Mouse (Mus musculus) stomach, embryonic 16.5 days (tissue): ENCODE results near the gene Afg3l1. TPM values are rescaled to one million over a fixed set of nuclear protein-coding genes. Genes with fewer than 3 reads are reported as not detected.
"Not testable (repeated sequence)": the region's sequence is repeated elsewhere in the genome, so short reads cannot be mapped to it uniquely, and the experiment has no call there.

Source experiments
- ATAC-seq: fragments of 200-750 bp; cut with Nextera tagmentation; 2 replicates; pipeline ENCODE4 v1.8.0; 2017; ENCODE audit warnings: moderate number of reproducible peaks, moderate TSS enrichment; ENCODE audit not compliant: insufficient read depth, low FRiP score
- H3K27ac ChIP-seq: fragments of 300-500 bp; sonication (generic); 2 replicates; pipeline ENCODE4 v1.5.1; 2014; ENCODE audit warnings: low read length
- H3K27me3 ChIP-seq: fragments of 300-500 bp; sonication (generic); 2 replicates; pipeline ENCODE4 v1.6.1; 2014; ENCODE audit warnings: low read length, control low read depth, mixed read lengths; ENCODE audit not compliant: control insufficient read depth, insufficient read depth
- H3K36me3 ChIP-seq: fragments of 300-500 bp; sonication (generic); 2 replicates; pipeline ENCODE4 v1.6.1; 2014; ENCODE audit warnings: low read length; ENCODE audit not compliant: control insufficient read depth, insufficient read depth
- H3K4me1 ChIP-seq: fragments of 300-500 bp; sonication (generic); 2 replicates; pipeline ENCODE4 v1.6.1; 2014; ENCODE audit warnings: low read length, control low read depth, mixed read lengths; ENCODE audit not compliant: control insufficient read depth, insufficient read depth
- H3K4me2 ChIP-seq: fragments of 300-500 bp; sonication (generic); 2 replicates; pipeline ENCODE4 v1.6.1; 2014; ENCODE audit warnings: low read depth, low read length, mixed read lengths
- H3K4me3 ChIP-seq: fragments of 300-500 bp; sonication (generic); replicated peaks from 2 replicates; pipeline ENCODE4 v1.5.1; 2014; ENCODE audit warnings: mild to moderate bottlenecking, low read length
- H3K9ac ChIP-seq: fragments of 300-500 bp; sonication (generic); 2 replicates; pipeline ENCODE4 v1.6.1; 2014; ENCODE audit warnings: low read length
- H3K9me3 ChIP-seq: fragments of 300-500 bp; sonication (generic); replicated peaks from 2 replicates; pipeline ENCODE4 v1.6.1; 2016; ENCODE audit warnings: low read length, control low read depth; ENCODE audit not compliant: control insufficient read depth
- WGBS: fragments of 180-500 bp; shearing (Covaris S2); extraction: QIAGEN DNeasy Blood & Tissue Kit; methylation state at CpG from one replicate; pipeline ENCODE4 v1.1.7; 2014; 5-methylcytosine and 5-hydroxymethylcytosine counted together
- polyA plus RNA-seq: library from polyadenylated mRNA; unstranded; fragments of >200 nt; fragmentation: Nextera tagmentation; extraction: Ambion mirVana; gene quantifications from 2 replicates; pipeline ENCODE4 v1.2.1, GENCODE M21; 2015

Gene Afg3l1
- polyA plus RNA-seq, 1 experiment from 2014 or later = 52.3 TPM

- H3K27ac ChIP-seq = no peak overlapping the region
- no peak overlapping the region for H3K4me3 ChIP-seq
- H3K9me3 ChIP-seq = no peaks in the 10 kb centered on the region
- no peak for ATAC-seq
- H3K36me3 ChIP-seq = peaks cover 8% of the 10 kb centered on the region; the same call in 1 of the 2 replicates
- H3K4me1 ChIP-seq = no peaks in the 10 kb centered on the region
- no peak overlapping the region for H3K9ac ChIP-seq
- 76% methylated on average over 4 of the region's 4 CpGs for WGBS
- H3K4me2 ChIP-seq = no peak overlapping the region
- H3K27me3 ChIP-seq = no peaks in the 10 kb centered on the region
These were observed 25.6 kb upstream of the Afg3l1 start for GRCm38 (mm10) chr8:123452149-123452548.

GRCm38 (mm10) chr8:123453291-123453690 lies 24.4 kb upstream of the Afg3l1 start:
- no peak for ATAC-seq
- 74% methylated on average over 7 of the region's 7 CpGs for WGBS
- peaks cover 8% of the 10 kb centered on the region; the same call in 1 of the 2 replicates for H3K36me3 ChIP-seq

GRCm38 (mm10) chr8:123453951-123454350 lies 23.8 kb upstream of the Afg3l1 start:
- no peak overlapping the region for H3K9ac ChIP-seq
- no peak overlapping the region for H3K27ac ChIP-seq
- no peaks in the 10 kb centered on the region for H3K4me1 ChIP-seq
- H3K36me3 ChIP-seq = peaks cover 10% of the 10 kb centered on the region
- 83% methylated on average over 5 of the region's 5 CpGs for WGBS
- no peaks in the 10 kb centered on the region for H3K9me3 ChIP-seq
- no peak overlapping the region for H3K4me3 ChIP-seq
- no peak overlapping the region for H3K4me2 ChIP-seq
- ATAC-seq = no peak
- no peaks in the 10 kb centered on the region for H3K27me3 ChIP-seq

More at GRCm38 (mm10) chr8:123453291-123453690, 24.4 kb upstream of the Afg3l1 start:
- H3K4me1 ChIP-seq = no peaks in the 10 kb centered on the region
- H3K27ac ChIP-seq = no peak overlapping the region
- H3K4me3 ChIP-seq = no peak overlapping the region
- no peaks in the 10 kb centered on the region for H3K27me3 ChIP-seq
- H3K9me3 ChIP-seq = no peaks in the 10 kb centered on the region
- H3K4me2 ChIP-seq = no peak overlapping the region
- H3K9ac ChIP-seq = no peak overlapping the region

GRCm38 (mm10) chr8:123454559-123454958 lies 23.1 kb upstream of the Afg3l1 start:
- Histone ChIP-seq H3K27me3 (no peaks in the 10 kb centered on the region), H3K4me1 (no peaks in the 10 kb centered on the region), H3K9ac (no peak overlapping the region), H3K36me3 (peaks cover 12% of the 10 kb centered on the region), H3K27ac (no peak overlapping the region), H3K4me2 (no peak overlapping the region), H3K4me3 (no peak overlapping the region), H3K9me3 (no peaks in the 10 kb centered on the region)
- ATAC-seq = no peak
- 89% methylated on average over 6 of the region's 6 CpGs for WGBS

GRCm38 (mm10) chr8:123463651-123464050 lies 14.1 kb upstream of the Afg3l1 start:
- Histone ChIP-seq H3K27me3 (no peaks in the 10 kb centered on the region), H3K9ac (no peak overlapping the region), H3K36me3 (peaks cover 16% of the 10 kb centered on the region), H3K4me1 (no peaks in the 10 kb centered on the region), H3K9me3 (no peaks in the 10 kb centered on the region), H3K4me2 (no peak overlapping the region), H3K4me3 (no peak overlapping the region), H3K27ac (no peak overlapping the region)
- 84% methylated on average over 4 of the region's 4 CpGs for WGBS
- ATAC-seq = no peak

- Histone ChIP-seq H3K27ac (no peak overlapping the region), H3K36me3 (no peaks in the 10 kb centered on the region), H3K27me3 (no peaks in the 10 kb centered on the region), H3K4me2 (no peak overlapping the region), H3K9ac (no peak overlapping the region), H3K9me3 (no peaks in the 10 kb centered on the region), H3K4me3 (no peak overlapping the region), H3K4me1 (no peaks in the 10 kb centered on the region)
- ATAC-seq = no peak
- 80% methylated on average over 3 of the region's 3 CpGs for WGBS
These were observed 10.2 kb upstream of the Afg3l1 start for GRCm38 (mm10) chr8:123467476-123467875.

- not testable (repeated sequence) for H3K9me3 ChIP-seq, H3K4me1 ChIP-seq, H3K4me3 ChIP-seq, ATAC-seq, H3K27ac ChIP-seq, H3K27me3 ChIP-seq, H3K36me3 ChIP-seq, H3K4me2 ChIP-seq, H3K9ac ChIP-seq
- WGBS = 47% methylated on average over 6 of the region's 6 CpGs
These were observed 4.7 kb upstream of the Afg3l1 start for GRCm38 (mm10) chr8:123472991-123473390.

GRCm38 (mm10) chr8:123474549-123474948 lies 3.2 kb upstream of the Afg3l1 start:
- not testable (repeated sequence) for H3K9ac ChIP-seq, H3K27ac ChIP-seq, ATAC-seq, H3K36me3 ChIP-seq, H3K9me3 ChIP-seq, H3K27me3 ChIP-seq, H3K4me3 ChIP-seq, H3K4me2 ChIP-seq
- peaks cover 16% of the 10 kb centered on the region for H3K4me1 ChIP-seq
- WGBS = 57% methylated on average over 5 of the region's 5 CpGs

GRCm38 (mm10) chr8:123476911-123477736 lies 579 bp upstream of the Afg3l1 start:
- 7% methylated on average over 34 of the region's 34 CpGs for WGBS
- ATAC-seq = 0 out of 2 replicates have a peak, but pooled peaks have one; percentile 11

More at GRCm38 (mm10) chr8:123476911-123477736, 579 bp upstream of the Afg3l1 start:
- H3K4me1 ChIP-seq = peaks cover 16% of the 10 kb centered on the region
- H3K4me3 ChIP-seq = peak overlapping the region; percentile 84
- peak overlapping the region; percentile 92 for H3K9ac ChIP-seq
- H3K9me3 ChIP-seq = no peaks in the 10 kb centered on the region
- H3K27me3 ChIP-seq = no peaks in the 10 kb centered on the region
- peak overlapping the region; percentile 68 for H3K4me2 ChIP-seq
- H3K27ac ChIP-seq = no peak overlapping the region
- H3K36me3 ChIP-seq = 0 out of 2 replicates have a peak, but pooled peaks cover 3% of the 10 kb centered on the region
